In the genomic region with DNA sequence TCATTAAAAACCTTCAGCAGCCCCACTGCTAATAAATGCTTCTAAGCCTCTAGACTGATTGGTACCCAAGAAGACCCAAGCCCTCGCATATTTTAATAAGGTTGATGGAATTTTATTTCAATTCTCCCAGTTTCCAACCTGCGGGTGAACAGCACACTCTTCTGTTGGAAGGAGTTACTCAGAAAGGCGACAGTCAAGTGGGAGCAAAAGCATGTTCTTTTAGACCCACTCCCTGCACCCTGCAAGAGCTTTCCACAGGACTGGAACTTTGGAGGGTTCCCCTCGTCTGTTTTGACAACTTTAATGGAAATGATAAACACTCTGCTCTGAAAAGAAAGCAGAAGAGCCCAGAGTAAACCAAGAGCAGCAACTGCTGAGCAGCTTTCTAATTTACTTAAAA, we compare ENCODE assay signal across 10 mouse cellular contexts.
A peak's percentile ranks its signal among the peaks of the same experiment; 100 is the strongest.
DNase-seq lines count a peak whose midpoint lies in the region; ATAC-seq lines count a peak whose summit lies in the region.
"Had no signal": no experiment of that assay in that cellular context is flagged by ENCODE, and none has a peak within 500 bp of the region (broad histone marks: within the 10 kb centered on the region; RNA-seq: fewer than 3 reads in every experiment).

No protein-coding gene starts in this region.

- H3K4me3 ChIP-seq in heart, embryonic 14.5 days (ENCODE audit: control insufficient read depth in 1 of 2, insufficient read depth in 1 of 2, low read depth in 1 of 2, low read length in 2 of 2) = peak overlapping the region in 1 of 2 experiments; percentile 30; a peak in 2 of 4 replicates
- no peak overlapping the region for H3K4me3 ChIP-seq in neural tube, embryonic 12.5 days
- H3K4me3 ChIP-seq in limb, embryonic 15.5 days = no peak overlapping the region
- H3K4me3 ChIP-seq in stomach, embryonic 16.5 days (replicated peaks; ENCODE audit: low read length) = peak overlapping the region; percentile 34

- DNase-seq in heart, adult 9 months (ENCODE audit: low spot score in 2 of 2) = no peak
- DNase-seq in neural tube, embryonic 10.5 days (ENCODE audit: extremely low spot score, low spot score) = no peak
- DNase-seq in ovary, postnatal 10 days (ENCODE audit: low spot score) = no peak
- DNase-seq in cerebellum, postnatal 10 days = no peak
- DNase-seq: adrenal gland, postnatal 10 days; gastrocnemius, postnatal 25 days had no signal

- ATAC-seq in heart, embryonic 14.5 days (ENCODE audit: insufficient number of reproducible peaks, insufficient read depth, low FRiP score, low read depth) = no peak
- ATAC-seq in neural tube, embryonic 12.5 days (ENCODE audit: low FRiP score, low read depth) = no peak
- no peak for ATAC-seq in limb, embryonic 15.5 days (ENCODE audit: insufficient number of reproducible peaks, low FRiP score, low TSS enrichment, low read depth)
- no peak for ATAC-seq in stomach, embryonic 16.5 days (ENCODE audit: insufficient read depth, low FRiP score)

- no peaks in the 10 kb centered on the region for H3K9me3 ChIP-seq in heart, embryonic 14.5 days (ENCODE audit: control insufficient read depth, low read length)
- no peaks in the 10 kb centered on the region for H3K9me3 ChIP-seq in neural tube, embryonic 12.5 days
- H3K9me3 ChIP-seq in limb, embryonic 15.5 days = no peaks in the 10 kb centered on the region
- H3K9me3 ChIP-seq in stomach, embryonic 16.5 days (replicated peaks; ENCODE audit: control insufficient read depth, low read length) = no peaks in the 10 kb centered on the region

- H3K4me2 ChIP-seq in heart, embryonic 14.5 days (ENCODE audit: low read length) = peak overlapping the region; percentile 67
- H3K4me2 ChIP-seq in neural tube, embryonic 12.5 days (replicated peaks) = peak overlapping the region; percentile 33; the same call in 1 of the 2 replicates
- H3K4me2 ChIP-seq in limb, embryonic 15.5 days = no peak overlapping the region
- peak overlapping the region; percentile 50 for H3K4me2 ChIP-seq in stomach, embryonic 16.5 days (ENCODE audit: low read depth, low read length)

- H3K36me3 ChIP-seq in heart, embryonic 14.5 days (ENCODE audit: control insufficient read depth, insufficient read depth, low read length) = no peaks in the 10 kb centered on the region
- no peaks in the 10 kb centered on the region for H3K36me3 ChIP-seq in neural tube, embryonic 12.5 days
- H3K36me3 ChIP-seq in limb, embryonic 15.5 days = no peaks in the 10 kb centered on the region
- no peaks in the 10 kb centered on the region for H3K36me3 ChIP-seq in stomach, embryonic 16.5 days (ENCODE audit: control insufficient read depth, insufficient read depth, low read length)

- WGBS in heart, embryonic 14.5 days = 37% methylated on average over 4 of the region's 4 CpGs
- WGBS in neural tube, embryonic 12.5 days = 36% methylated on average over 4 of the region's 4 CpGs
- 33% methylated on average over 4 of the region's 4 CpGs for WGBS in limb, embryonic 15.5 days
- WGBS in stomach, embryonic 16.5 days = 24% methylated on average over 4 of the region's 4 CpGs

- H3K4me1 ChIP-seq in heart, embryonic 14.5 days (ENCODE audit: control insufficient read depth in 2 of 2, insufficient read depth in 2 of 2, low read length in 2 of 2) = peaks cover 36 to 72% of the 10 kb centered on the region in 2 experiments
- peaks cover 41% of the 10 kb centered on the region for H3K4me1 ChIP-seq in neural tube, embryonic 12.5 days
- peaks cover 37% of the 10 kb centered on the region for H3K4me1 ChIP-seq in limb, embryonic 15.5 days
- peaks cover 62% of the 10 kb centered on the region for H3K4me1 ChIP-seq in stomach, embryonic 16.5 days (ENCODE audit: control insufficient read depth, insufficient read depth, low read length)

- peak overlapping the region; percentile 61; the same call in 1 of the 2 replicates for H3K9ac ChIP-seq in heart, embryonic 14.5 days (ENCODE audit: low read length)
- H3K9ac ChIP-seq in neural tube, embryonic 12.5 days = no peak overlapping the region
- H3K9ac ChIP-seq in limb, embryonic 15.5 days = no peak overlapping the region
- peak overlapping the region; percentile 52; the same call in 1 of the 2 replicates for H3K9ac ChIP-seq in stomach, embryonic 16.5 days (ENCODE audit: low read length)

- no peaks in the 10 kb centered on the region for H3K27me3 ChIP-seq in heart, embryonic 14.5 days (ENCODE audit: control insufficient read depth, insufficient read depth, low read length)
- peaks cover 5% of the 10 kb centered on the region; the same call in 1 of the 2 replicates for H3K27me3 ChIP-seq in neural tube, embryonic 12.5 days (replicated peaks)
- H3K27me3 ChIP-seq in limb, embryonic 15.5 days = no peaks in the 10 kb centered on the region
- no peaks in the 10 kb centered on the region for H3K27me3 ChIP-seq in stomach, embryonic 16.5 days (ENCODE audit: control insufficient read depth, insufficient read depth, low read length)

- peak overlapping the region; percentile 51 to 91 for H3K27ac ChIP-seq in heart, embryonic 14.5 days (replicated peaks in 1 of 2; ENCODE audit: control insufficient read depth in 1 of 2, insufficient read depth in 1 of 2, low read depth in 2 of 2, low read length in 2 of 2)
- H3K27ac ChIP-seq in neural tube, embryonic 12.5 days = no peak overlapping the region
- H3K27ac ChIP-seq in limb, embryonic 15.5 days = 0 out of 2 replicates have a peak overlapping the region, but pooled peaks have one; percentile 43
- peak overlapping the region; percentile 95 for H3K27ac ChIP-seq in stomach, embryonic 16.5 days (ENCODE audit: low read length)

Comparison
In these comparisons a context has a peak if more than half of its experiments do, and no peak if none do; other contexts are left out.
1. H3K9ac ChIP-seq: peak in heart, embryonic 14.5 days (single experiment) and stomach, embryonic 16.5 days (single experiment); none in neural tube, embryonic 12.5 days (single experiment) and limb, embryonic 15.5 days (single experiment).